8 mouse cellular contexts compared by ENCODE assay signal in genomic region chr2:75777040-75777451, GRCm38 (mm10). TPM values are rescaled to one million over a fixed set of nuclear protein-coding genes. Genes with fewer than 3 reads are reported as not detected.
DNase-seq lines count a peak whose midpoint lies in the region; ATAC-seq and TF ChIP-seq lines count a peak whose summit lies in the region.

No protein-coding gene starts in this region.

- no peak overlapping the region; the same call in 1 of the 2 replicates for H3K9ac ChIP-seq in intestine, embryonic 14.5 days (ENCODE audit: low read length)
- peak overlapping the region; percentile 28 for H3K9ac ChIP-seq in liver, postnatal 0 days (replicated peaks)
- H3K9ac ChIP-seq in neural tube, embryonic 15.5 days (replicated peaks), result no peak overlapping the region

- no peak for TF ChIP-seq CTCF in liver, postnatal 0 days (IDR thresholded peaks at IDR 0.05; ENCODE audit: low read depth)

- H3K4me3 ChIP-seq in intestine, embryonic 14.5 days (ENCODE audit: low read depth, low read length), result no peak overlapping the region
- H3K4me3 ChIP-seq in liver, postnatal 0 days (ENCODE audit: low read depth, low read length), result peak overlapping the region; percentile 19
- no peak overlapping the region for H3K4me3 ChIP-seq in neural tube, embryonic 15.5 days (replicated peaks)

- H3K4me2 ChIP-seq in intestine, embryonic 14.5 days (ENCODE audit: low read length), result peak overlapping the region; percentile 44
- peak overlapping the region; percentile 60 for H3K4me2 ChIP-seq in liver, postnatal 0 days (ENCODE audit: low read depth, low read length)
- H3K4me2 ChIP-seq in neural tube, embryonic 15.5 days, result peak overlapping the region; percentile 26; the same call in 1 of the 2 replicates

- peaks cover 10% of the 10 kb centered on the region; the same call in 1 of the 2 replicates for H3K4me1 ChIP-seq in intestine, embryonic 14.5 days (replicated peaks; ENCODE audit: control insufficient read depth, insufficient read depth, low read length)
- peaks cover 28% of the 10 kb centered on the region for H3K4me1 ChIP-seq in liver, postnatal 0 days (ENCODE audit: insufficient read depth)
- H3K4me1 ChIP-seq in neural tube, embryonic 15.5 days, result peaks cover 11% of the 10 kb centered on the region; the same call in 1 of the 2 replicates

- H3K27ac ChIP-seq in intestine, embryonic 14.5 days (ENCODE audit: low read depth), result no peak overlapping the region
- H3K27ac ChIP-seq in liver, postnatal 0 days (ENCODE audit: low read depth), result peak overlapping the region; percentile 20; the same call in 1 of the 2 replicates
- no peak overlapping the region for H3K27ac ChIP-seq in neural tube, embryonic 15.5 days (replicated peaks)

- H3K27me3 ChIP-seq in intestine, embryonic 14.5 days (replicated peaks; ENCODE audit: control insufficient read depth, insufficient read depth, low read length), result no peaks in the 10 kb centered on the region
- H3K27me3 ChIP-seq in liver, postnatal 0 days (ENCODE audit: insufficient read depth, low read length), result no peaks in the 10 kb centered on the region
- H3K27me3 ChIP-seq in neural tube, embryonic 15.5 days (replicated peaks), result no peaks in the 10 kb centered on the region

- peak; percentile 10 for DNase-seq in cerebellum, adult 9-11 months
- DNase-seq in cerebellum, adult 9-10 months, result no peak
- peak; percentile 71 for DNase-seq in ZHBTc4 (ENCODE audit: low read depth, low spot score)
- DNase-seq in heart, adult 11 months, result peak; percentile 97
- DNase-seq in intestine, embryonic 14.5 days (ENCODE audit: low spot score), result no peak
- peak; percentile 69 for DNase-seq in liver, postnatal 0 days
- DNase-seq in layer of hippocampus, adult 11-12 months (ENCODE audit: low spot score), result no peak

- no peak for TF ChIP-seq EP300 in liver, postnatal 0 days (IDR thresholded peaks at IDR 0.05; ENCODE audit: low read depth)

- H3K9me3 ChIP-seq in intestine, embryonic 14.5 days (ENCODE audit: control insufficient read depth, low read length), result no peaks in the 10 kb centered on the region
- no peaks in the 10 kb centered on the region for H3K9me3 ChIP-seq in liver, postnatal 0 days (ENCODE audit: low read length)
- no peaks in the 10 kb centered on the region for H3K9me3 ChIP-seq in neural tube, embryonic 15.5 days (replicated peaks)

- H3K36me3 ChIP-seq in intestine, embryonic 14.5 days (ENCODE audit: control insufficient read depth, insufficient read depth, low read length), result no peaks in the 10 kb centered on the region
- no peaks in the 10 kb centered on the region for H3K36me3 ChIP-seq in liver, postnatal 0 days (replicated peaks; ENCODE audit: insufficient read depth, low read length)
- no peaks in the 10 kb centered on the region for H3K36me3 ChIP-seq in neural tube, embryonic 15.5 days

- peak; percentile 48; the same call in 1 of the 2 replicates for ATAC-seq in intestine, embryonic 14.5 days (replicated peaks; ENCODE audit: low FRiP score, low TSS enrichment, low read depth)
- peak; percentile 68 for ATAC-seq in liver, postnatal 0 days
- no peak for ATAC-seq in neural tube, embryonic 15.5 days (ENCODE audit: low FRiP score)

- WGBS in intestine, embryonic 14.5 days, result 20% methylated on average over 6 of the region's 6 CpGs
- 5% methylated on average over 5 of the region's 6 CpGs for WGBS in liver, postnatal 0 days (ENCODE audit: insufficient replicate concordance)
- WGBS in neural tube, embryonic 15.5 days, result 15% methylated on average over 4 of the region's 6 CpGs

RNA-seq across cellular contexts. Expression of gene Agps, which starts 54.9 kb away (rescaled TPM):
- 35.6 and 38.4 TPM in 2 replicates for polyA plus RNA-seq in intestine, embryonic 14.5 days (2014; fragmentation: Nextera tagmentation; extraction: Ambion mirVana)
- polyA plus RNA-seq in liver, postnatal 0 days (2015; fragmentation: Nextera tagmentation; extraction: Ambion mirVana), result 5.1 and 5.7 TPM in 2 replicates
- polyA plus RNA-seq in neural tube, embryonic 15.5 days (2015; fragmentation: Nextera tagmentation; extraction: Ambion mirVana), result 27.8 and 29.0 TPM in 2 replicates

Comparison
In these comparisons a context has a peak if more than half of its experiments do, and no peak if none do; other contexts are left out.
1. DNase-seq: peak in cerebellum, adult 9-11 months (single experiment), ZHBTc4 (single experiment), heart, adult 11 months (single experiment) and liver, postnatal 0 days (single experiment); none in cerebellum, adult 9-10 months (single experiment), intestine, embryonic 14.5 days (single experiment) and layer of hippocampus, adult 11-12 months (single experiment).
2. Peak in every context shown above with its lines, with median percentiles within 50 percentile points of each other: H3K4me2 ChIP-seq.